Mouse (Mus musculus) E14TG2a.4 (cell line): ENCODE results near the gene Tnfaip3.

Experiments used
- H3K27me3 ChIP-seq: 2 replicates; pipeline ENCODE4 v1.6.1; 2014; ENCODE audit warnings: low read length, control low read depth; ENCODE audit not compliant: insufficient read depth
- H3K36me3 ChIP-seq: 2 replicates; pipeline ENCODE4 v1.6.1; 2014; ENCODE audit warnings: low read length, control low read depth; ENCODE audit not compliant: insufficient read depth
- H3K4me1 ChIP-seq: replicated peaks from 2 replicates; pipeline ENCODE4 v1.6.1; 2014; ENCODE audit warnings: low read depth, low read length, control low read depth
- H3K4me3 ChIP-seq: replicated peaks from 2 replicates; pipeline ENCODE4 v1.5.1; 2014; ENCODE audit warnings: mild to moderate bottlenecking, low read length
- H3K9me3 ChIP-seq: 2 replicates; pipeline ENCODE4 v1.6.1; 2014; ENCODE audit warnings: low read length, control low read depth
- CTCF ChIP-seq: conservative IDR thresholded peaks from 2 replicates; pipeline ENCODE4 v1.5.1; 2014; ENCODE audit warnings: low read length
- NANOG ChIP-seq: IDR thresholded peaks from 2 replicates; pipeline ENCODE4 v1.6.1; 2014; ENCODE audit warnings: borderline replicate concordance, low read length, mixed read lengths
- POU5F1 ChIP-seq: IDR thresholded peaks from 2 replicates; pipeline ENCODE4 v1.6.1; 2014; ENCODE audit warnings: low read length, borderline replicate concordance

Tnfaip3 gene

DNA sequence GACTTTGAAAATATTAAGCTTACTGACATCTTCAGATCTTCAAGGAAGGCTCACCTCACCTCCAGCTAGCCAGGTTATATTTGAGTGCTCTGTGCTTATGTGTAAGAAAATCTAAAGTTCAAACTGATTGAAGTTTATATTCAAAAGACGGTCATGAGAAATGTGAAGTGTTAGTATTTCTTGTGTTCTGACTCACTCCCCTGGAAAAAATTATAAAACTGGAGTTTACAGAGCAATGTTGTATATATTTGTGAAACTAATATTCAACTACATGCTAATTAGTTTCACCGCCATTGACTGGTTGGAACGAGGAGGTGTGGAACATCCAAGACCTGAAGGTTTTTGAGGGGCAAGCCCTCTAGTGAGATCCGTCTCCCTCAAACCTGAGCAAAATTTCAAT lies 22.5 kb downstream of the Tnfaip3 start:
- TF ChIP-seq CTCF (no peak), POU5F1 (no peak), NANOG (no peak)
- H3K4me1 ChIP-seq = no peaks in the 10 kb centered on the region

GRCm38 (mm10) chr10:18991057-18991456 lies 24.4 kb downstream of the Tnfaip3 start:
- TF ChIP-seq NANOG = no peak
- TF ChIP-seq POU5F1 = no peak
- TF ChIP-seq CTCF = no peak
- no peaks in the 10 kb centered on the region for H3K36me3 ChIP-seq
- H3K4me3 ChIP-seq = no peak overlapping the region

More for the DNA sequence above, 22.5 kb downstream of the Tnfaip3 start:
- Histone ChIP-seq H3K4me3 (no peak overlapping the region), H3K36me3 (no peaks in the 10 kb centered on the region), H3K9me3 (no peaks in the 10 kb centered on the region), H3K27me3 (no peaks in the 10 kb centered on the region)

GRCm38 (mm10) chr10:18987907-18988199 lies 27.6 kb downstream of the Tnfaip3 start:
- no peak for TF ChIP-seq NANOG
- no peak for TF ChIP-seq CTCF
- TF ChIP-seq POU5F1 = no peak
- Histone ChIP-seq H3K27me3 (no peaks in the 10 kb centered on the region), H3K36me3 (no peaks in the 10 kb centered on the region), H3K4me3 (no peak overlapping the region), H3K4me1 (no peaks in the 10 kb centered on the region), H3K9me3 (no peaks in the 10 kb centered on the region)

More at GRCm38 (mm10) chr10:18991057-18991456, 24.4 kb downstream of the Tnfaip3 start:
- Histone ChIP-seq H3K4me1 (no peaks in the 10 kb centered on the region), H3K9me3 (no peaks in the 10 kb centered on the region), H3K27me3 (no peaks in the 10 kb centered on the region)

- Histone ChIP-seq H3K9me3 (no peaks in the 10 kb centered on the region), H3K27me3 (no peaks in the 10 kb centered on the region), H3K4me1 (no peaks in the 10 kb centered on the region), H3K4me3 (no peak overlapping the region), H3K36me3 (no peaks in the 10 kb centered on the region)
- TF ChIP-seq NANOG (no peak), POU5F1 (no peak), CTCF (no peak)
Observed at GRCm38 (mm10) chr10:18987046-18987906, 28.2 kb downstream of the Tnfaip3 start.

- no peak for TF ChIP-seq NANOG
- TF ChIP-seq CTCF = no peak
- no peak for TF ChIP-seq POU5F1
- Histone ChIP-seq H3K27me3 (no peaks in the 10 kb centered on the region), H3K4me1 (no peaks in the 10 kb centered on the region), H3K36me3 (no peaks in the 10 kb centered on the region), H3K4me3 (no peak overlapping the region), H3K9me3 (no peaks in the 10 kb centered on the region)
Observed at GRCm38 (mm10) chr10:18985516-18985915, 29.9 kb downstream of the Tnfaip3 start.

DNA sequence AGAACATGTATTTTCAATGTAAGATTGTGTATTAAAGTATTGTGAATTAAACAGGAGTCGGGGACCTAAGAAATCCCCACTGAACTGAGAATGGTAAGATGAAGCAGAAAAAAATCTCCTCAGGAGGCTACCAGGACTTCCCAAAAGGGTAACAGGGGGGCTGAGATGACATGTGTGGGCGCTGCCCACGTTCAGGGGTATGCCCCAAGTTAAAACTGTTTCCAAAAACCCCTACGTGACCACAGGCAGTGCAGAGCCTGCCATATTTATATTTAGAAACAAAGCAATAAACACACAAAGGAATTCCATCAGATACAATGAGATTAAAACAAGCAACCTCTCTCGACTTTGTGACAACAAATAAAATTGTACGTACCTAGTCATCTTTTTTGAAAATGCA lies 31.9 kb downstream of the Tnfaip3 start:
- H3K9me3 ChIP-seq = peaks cover 6% of the 10 kb centered on the region; the same call in 1 of the 2 replicates
- no peaks in the 10 kb centered on the region for H3K36me3 ChIP-seq
- H3K4me1 ChIP-seq = no peaks in the 10 kb centered on the region
- no peaks in the 10 kb centered on the region for H3K27me3 ChIP-seq
- H3K4me3 ChIP-seq = no peak overlapping the region
- TF ChIP-seq NANOG (no peak), POU5F1 (no peak), CTCF (no peak)

GRCm38 (mm10) chr10:18974486-18974885 lies 41.0 kb downstream of the Tnfaip3 start:
- Histone ChIP-seq H3K4me3 (no peak overlapping the region), H3K9me3 (peaks cover 46% of the 10 kb centered on the region), H3K27me3 (no peaks in the 10 kb centered on the region), H3K4me1 (no peaks in the 10 kb centered on the region), H3K36me3 (no peaks in the 10 kb centered on the region)
- TF ChIP-seq NANOG = no peak
- no peak for TF ChIP-seq POU5F1
- no peak for TF ChIP-seq CTCF

DNA sequence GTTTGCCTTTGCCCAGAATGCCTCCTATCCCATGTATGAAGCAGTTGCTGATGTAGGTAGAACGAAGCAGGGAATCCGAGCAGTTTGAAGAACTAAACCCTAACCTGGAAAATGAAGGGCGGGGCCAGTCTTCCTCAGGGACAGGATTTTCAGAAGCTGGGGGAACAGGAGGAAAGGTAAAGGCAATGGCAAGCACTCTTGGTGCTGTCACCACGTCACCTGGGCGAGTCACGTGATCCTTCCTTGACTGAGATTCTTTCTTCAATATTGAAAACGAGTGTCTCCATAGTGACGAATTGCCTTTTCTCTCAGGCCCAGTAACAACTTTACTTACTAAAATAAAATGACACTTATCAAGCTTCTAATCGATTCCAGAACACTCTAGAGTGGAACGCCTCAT lies 48.6 kb downstream of the Tnfaip3 start:
- no peaks in the 10 kb centered on the region for H3K27me3 ChIP-seq
- no peak for TF ChIP-seq POU5F1
- no peak for TF ChIP-seq CTCF
- TF ChIP-seq NANOG = no peak
- H3K4me3 ChIP-seq = no peak overlapping the region
- no peaks in the 10 kb centered on the region for H3K36me3 ChIP-seq
- H3K9me3 ChIP-seq = peaks cover 9% of the 10 kb centered on the region
- H3K4me1 ChIP-seq = no peaks in the 10 kb centered on the region

- no peak for TF ChIP-seq CTCF
- TF ChIP-seq POU5F1 = no peak
- no peak for TF ChIP-seq NANOG
- Histone ChIP-seq H3K36me3 (no peaks in the 10 kb centered on the region), H3K27me3 (no peaks in the 10 kb centered on the region), H3K4me3 (no peak overlapping the region), H3K4me1 (no peaks in the 10 kb centered on the region), H3K9me3 (peaks cover 4% of the 10 kb centered on the region; the same call in 1 of the 2 replicates)
Observed at GRCm38 (mm10) chr10:18965601-18966000, 49.9 kb downstream of the Tnfaip3 start.
